Mouse (Mus musculus) ES-Bruce4 (cell line): ENCODE results near the gene Ppp3r1.

Source experiments
- CTCF ChIP-seq: IDR thresholded peaks from one replicate; pipeline ENCODE4 v1.8.1; 2011; ENCODE audit warnings: low read depth, low read length
- POLR2A ChIP-seq: IDR thresholded peaks from one replicate; pipeline ENCODE4 v1.8.1; 2011; ENCODE audit warnings: low read length; ENCODE audit not compliant: insufficient read depth

- TF ChIP-seq CTCF (peak; percentile 9), POLR2A (no peak)
Observed at GRCm38 (mm10) chr11:17192151-17192844, 33.2 kb downstream of the Ppp3r1 start.
